Mouse (Mus musculus) lung, postnatal 0 days (tissue): ENCODE data around the gene Tmem40. TPM values are rescaled to one million over a fixed set of nuclear protein-coding genes. Genes with fewer than 3 reads are reported as not detected.
A peak's percentile ranks its signal among the peaks of the same experiment; 100 is the strongest.

Experiments
- ATAC-seq: fragments of 200-750 bp; cut with Nextera tagmentation; 2 replicates; pipeline ENCODE4 v1.8.0; 2017; ENCODE audit warnings: moderate library complexity
- DNase-seq: peaks from one replicate; pipeline ENCODE4 v3.0.0-alpha.2; 2016; ENCODE audit warnings: low spot score
- H3K27ac ChIP-seq: fragments of 300-500 bp; sonication (generic); 2 replicates; pipeline ENCODE4 v1.5.1; 2014; ENCODE audit warnings: antibody characterized with exemption, mild to moderate bottlenecking, low read length, mixed read lengths
- H3K27me3 ChIP-seq: fragments of 300-500 bp; sonication (generic); replicated peaks from 2 replicates; pipeline ENCODE4 v1.6.1; 2014; ENCODE audit warnings: low read length, mixed read lengths; ENCODE audit not compliant: insufficient read depth
- H3K36me3 ChIP-seq: fragments of 300-500 bp; sonication (generic); 2 replicates; pipeline ENCODE4 v1.6.1; 2014; ENCODE audit warnings: low read length, mixed read lengths; ENCODE audit not compliant: insufficient read depth
- H3K4me1 ChIP-seq: fragments of 300-500 bp; sonication (generic); 2 replicates; pipeline ENCODE4 v1.6.1; 2014; ENCODE audit warnings: antibody characterized with exemption, low read depth, low read length, mixed read lengths; ENCODE audit not compliant: insufficient read depth
- H3K4me2 ChIP-seq: fragments of 300-500 bp; sonication (generic); replicated peaks from 2 replicates; pipeline ENCODE4 v1.6.1; 2014; ENCODE audit warnings: low read depth, mild to moderate bottlenecking, low read length, moderate library complexity, mixed read lengths
- H3K4me3 ChIP-seq: fragments of 300-500 bp; sonication (generic); 2 replicates; pipeline ENCODE4 v1.5.1; 2014; ENCODE audit warnings: low read depth, low read length
- H3K9ac ChIP-seq: fragments of 300-500 bp; sonication (generic); replicated peaks from 2 replicates; pipeline ENCODE4 v1.6.1; 2014; ENCODE audit warnings: low read depth, mild to moderate bottlenecking
- H3K9me3 ChIP-seq: fragments of 300-500 bp; sonication (generic); 2 replicates; pipeline ENCODE4 v1.6.1; 2016; ENCODE audit warnings: low read length, mixed read lengths
- CTCF ChIP-seq: IDR thresholded peaks from 2 replicates; pipeline ENCODE4 v1.5.1; 2016; ENCODE audit warnings: antibody characterized with exemption, mild to moderate bottlenecking
- EP300 ChIP-seq: IDR thresholded peaks from 2 replicates; pipeline ENCODE4 v1.6.1; 2016; ENCODE audit warnings: antibody characterized with exemption, mild to moderate bottlenecking, control low read depth
- WGBS: fragments of 180-500 bp; shearing (Covaris S2); extraction: QIAGEN DNeasy Blood & Tissue Kit; methylation state at CpG from one replicate; pipeline ENCODE4 v1.1.7; 2014; 5-methylcytosine and 5-hydroxymethylcytosine counted together
- polyA plus RNA-seq: library from polyadenylated mRNA; unstranded; fragments of >200 nt; fragmentation: Nextera tagmentation; extraction: Ambion mirVana; gene quantifications from 2 replicates; pipeline ENCODE4 v1.2.1, GENCODE M21; 2015

Tmem40 gene
- polyA plus RNA-seq, 1 experiment from 2014 or later = 5.5 TPM

GRCm38 (mm10) chr6:115772604-115773003 lies 10.4 kb upstream of the Tmem40 start:
- H3K9me3 ChIP-seq = no peaks in the 10 kb centered on the region
- H3K36me3 ChIP-seq = no peaks in the 10 kb centered on the region
- H3K4me3 ChIP-seq = no peak overlapping the region
- TF ChIP-seq EP300 = no peak
- peak; percentile 53 for TF ChIP-seq CTCF
- no peak overlapping the region for H3K9ac ChIP-seq
- DNase-seq = peak; percentile 33
- no peaks in the 10 kb centered on the region for H3K27me3 ChIP-seq
- WGBS = 100% methylated on average over 1 of the region's 1 CpGs
- H3K27ac ChIP-seq = no peak overlapping the region
- ATAC-seq = no peak
- H3K4me1 ChIP-seq = peaks cover 10% of the 10 kb centered on the region; the same call in 1 of the 2 replicates
- H3K4me2 ChIP-seq = no peak overlapping the region

GRCm38 (mm10) chr6:115772201-115772600 lies 10.0 kb upstream of the Tmem40 start:
- ATAC-seq (no peak), DNase-seq (no peak)
- H3K27me3 ChIP-seq = no peaks in the 10 kb centered on the region
- no peaks in the 10 kb centered on the region for H3K36me3 ChIP-seq
- 82% methylated on average over 6 of the region's 6 CpGs for WGBS
- H3K4me1 ChIP-seq = peaks cover 10% of the 10 kb centered on the region; the same call in 1 of the 2 replicates
- H3K9ac ChIP-seq = no peak overlapping the region
- no peak overlapping the region for H3K4me3 ChIP-seq
- no peaks in the 10 kb centered on the region for H3K9me3 ChIP-seq
- H3K27ac ChIP-seq = no peak overlapping the region
- no peak overlapping the region for H3K4me2 ChIP-seq
- TF ChIP-seq CTCF (no peak; the same call in 1 of the 2 replicates), EP300 (no peak)

GRCm38 (mm10) chr6:115770852-115771251 lies 8.6 kb upstream of the Tmem40 start:
- no peaks in the 10 kb centered on the region for H3K36me3 ChIP-seq
- DNase-seq (no peak), ATAC-seq (no peak)
- no peak for TF ChIP-seq CTCF
- no peak for TF ChIP-seq EP300
- H3K4me3 ChIP-seq = no peak overlapping the region
- H3K4me1 ChIP-seq = peaks cover 2% of the 10 kb centered on the region; the same call in 1 of the 2 replicates
- H3K27me3 ChIP-seq = no peaks in the 10 kb centered on the region
- no peaks in the 10 kb centered on the region for H3K9me3 ChIP-seq
- H3K27ac ChIP-seq = no peak overlapping the region
- WGBS = 55% methylated on average over 4 of the region's 4 CpGs
- H3K4me2 ChIP-seq = no peak overlapping the region
- no peak overlapping the region for H3K9ac ChIP-seq

GRCm38 (mm10) chr6:115770059-115770670 lies 8.0 kb upstream of the Tmem40 start:
- WGBS = 80% methylated on average over 20 of the region's 20 CpGs
- H3K4me1 ChIP-seq = no peaks in the 10 kb centered on the region; the same call in 1 of the 2 replicates
- no peak overlapping the region for H3K4me3 ChIP-seq
- no peaks in the 10 kb centered on the region for H3K9me3 ChIP-seq
- TF ChIP-seq CTCF (peak; percentile 38), EP300 (no peak)
- no peaks in the 10 kb centered on the region for H3K27me3 ChIP-seq
- H3K27ac ChIP-seq = no peak overlapping the region
- H3K9ac ChIP-seq = no peak overlapping the region
- ATAC-seq = no peak
- H3K36me3 ChIP-seq = no peaks in the 10 kb centered on the region
- no peak for DNase-seq
- no peak overlapping the region for H3K4me2 ChIP-seq

- peaks cover 5% of the 10 kb centered on the region; the same call in 1 of the 2 replicates for H3K4me1 ChIP-seq
- ATAC-seq (peak; percentile 46), DNase-seq (peak; percentile 49)
- H3K36me3 ChIP-seq = no peaks in the 10 kb centered on the region
- H3K9me3 ChIP-seq = no peaks in the 10 kb centered on the region
- 61% methylated on average over 4 of the region's 4 CpGs for WGBS
- H3K27ac ChIP-seq = 0 out of 2 replicates have a peak overlapping the region, but pooled peaks have one; percentile 40
- no peak overlapping the region for H3K9ac ChIP-seq
- no peak overlapping the region for H3K4me2 ChIP-seq
- TF ChIP-seq EP300 (peak; percentile 75), CTCF (no peak)
- H3K27me3 ChIP-seq = no peaks in the 10 kb centered on the region
- no peak overlapping the region for H3K4me3 ChIP-seq
Observed at GRCm38 (mm10) chr6:115768207-115768606, 6.0 kb upstream of the Tmem40 start.

GRCm38 (mm10) chr6:115767357-115767756 lies 5.1 kb upstream of the Tmem40 start:
- DNase-seq (no peak), ATAC-seq (no peak)
- WGBS = 49% methylated on average over 9 of the region's 9 CpGs
- Histone ChIP-seq H3K4me2 (no peak overlapping the region), H3K27me3 (no peaks in the 10 kb centered on the region), H3K4me1 (peaks cover 10% of the 10 kb centered on the region; the same call in 1 of the 2 replicates), H3K4me3 (no peak overlapping the region), H3K27ac (peak overlapping the region; percentile 38), H3K36me3 (no peaks in the 10 kb centered on the region), H3K9me3 (no peaks in the 10 kb centered on the region), H3K9ac (no peak overlapping the region)
- no peak for TF ChIP-seq EP300
- no peak for TF ChIP-seq CTCF
